Mouse (Mus musculus): Measurements from ENCODE around the gene Lrig1. TPM values are rescaled to one million over a fixed set of nuclear protein-coding genes. Genes with fewer than 3 reads are reported as not detected.
A peak's percentile ranks its signal among the peaks of the same experiment; 100 is the strongest.

Gene Lrig1
- polyA plus RNA-seq, 1 experiment = 62.1 TPM

GRCm38 (mm10) chr6:94701071-94701470, 1.1 kb upstream of the Lrig1 start:
- H3K27ac ChIP-seq (ENCODE audit: control insufficient read depth, insufficient read depth, low read length) = no peak overlapping the region
- H3K27me3 ChIP-seq (ENCODE audit: control insufficient read depth, insufficient read depth, low read length) = no peaks in the 10 kb centered on the region
- H3K4me1 ChIP-seq (replicated peaks; ENCODE audit: control insufficient read depth, insufficient read depth, low read length) = peaks cover 19% of the 10 kb centered on the region
- H3K4me3 ChIP-seq (ENCODE audit: control insufficient read depth, insufficient read depth, low read length) = 0 out of 2 replicates have a peak overlapping the region, but pooled peaks have one; percentile 18
- 2% methylated on average over 18 of the region's 18 CpGs for WGBS
- H3K36me3 ChIP-seq (ENCODE audit: control insufficient read depth, insufficient read depth, low read length) = no peaks in the 10 kb centered on the region
- no peak for DNase-seq
- no peak for TF ChIP-seq POLR2A (IDR thresholded peaks at IDR 0.05; ENCODE audit: control insufficient read depth, extremely low read depth, insufficient read depth, low read length, poor library complexity)
- no peak for TF ChIP-seq CTCF (IDR thresholded peaks at IDR 0.05; ENCODE audit: borderline replicate concordance, control insufficient read depth, extremely low read depth, insufficient read depth, low read length, poor library complexity)

GRCm38 (mm10) chr6:94700612-94701011, 654 bp upstream of the Lrig1 start:
- TF ChIP-seq POLR2A (IDR thresholded peaks at IDR 0.05; ENCODE audit: control insufficient read depth, extremely low read depth, insufficient read depth, low read length, poor library complexity) (no peak), CTCF (IDR thresholded peaks at IDR 0.05; ENCODE audit: borderline replicate concordance, control insufficient read depth, extremely low read depth, insufficient read depth, low read length, poor library complexity) (no peak)
- WGBS = 1% methylated on average over 8 of the region's 8 CpGs
- Histone ChIP-seq H3K27ac (ENCODE audit: control insufficient read depth, insufficient read depth, low read length) (no peak overlapping the region), H3K4me3 (ENCODE audit: control insufficient read depth, insufficient read depth, low read length) (0 out of 2 replicates have a peak overlapping the region, but pooled peaks have one; percentile 18), H3K36me3 (ENCODE audit: control insufficient read depth, insufficient read depth, low read length) (no peaks in the 10 kb centered on the region), H3K27me3 (ENCODE audit: control insufficient read depth, insufficient read depth, low read length) (no peaks in the 10 kb centered on the region), H3K4me1 (replicated peaks; ENCODE audit: control insufficient read depth, insufficient read depth, low read length) (peaks cover 19% of the 10 kb centered on the region)
- DNase-seq = peak; percentile 67

GRCm38 (mm10) chr6:94699173-94699987, 578 bp downstream of the Lrig1 start:
- 2% methylated on average over 95 of the region's 95 CpGs for WGBS
- H3K4me1 ChIP-seq (replicated peaks; ENCODE audit: control insufficient read depth, insufficient read depth, low read length) = peaks cover 23% of the 10 kb centered on the region
- H3K36me3 ChIP-seq (ENCODE audit: control insufficient read depth, insufficient read depth, low read length) = no peaks in the 10 kb centered on the region
- H3K27ac ChIP-seq (ENCODE audit: control insufficient read depth, insufficient read depth, low read length) = no peak overlapping the region
- no peak for TF ChIP-seq POLR2A (IDR thresholded peaks at IDR 0.05; ENCODE audit: control insufficient read depth, extremely low read depth, insufficient read depth, low read length, poor library complexity)
- no peak for TF ChIP-seq CTCF (IDR thresholded peaks at IDR 0.05; ENCODE audit: borderline replicate concordance, control insufficient read depth, extremely low read depth, insufficient read depth, low read length, poor library complexity)
- no peaks in the 10 kb centered on the region for H3K27me3 ChIP-seq (ENCODE audit: control insufficient read depth, insufficient read depth, low read length)
- peak overlapping the region; percentile 93 for H3K4me3 ChIP-seq (ENCODE audit: control insufficient read depth, insufficient read depth, low read length)
- peak; percentile 45 for DNase-seq

GRCm38 (mm10) chr6:94698509-94699172, 1.3 kb downstream of the Lrig1 start:
- 53% methylated on average over 11 of the region's 11 CpGs for WGBS
- no peak for DNase-seq
- H3K27me3 ChIP-seq (ENCODE audit: control insufficient read depth, insufficient read depth, low read length) = no peaks in the 10 kb centered on the region
- peaks cover 23% of the 10 kb centered on the region for H3K4me1 ChIP-seq (replicated peaks; ENCODE audit: control insufficient read depth, insufficient read depth, low read length)
- peak overlapping the region; percentile 93 for H3K4me3 ChIP-seq (ENCODE audit: control insufficient read depth, insufficient read depth, low read length)
- H3K27ac ChIP-seq (ENCODE audit: control insufficient read depth, insufficient read depth, low read length) = no peak overlapping the region
- no peaks in the 10 kb centered on the region for H3K36me3 ChIP-seq (ENCODE audit: control insufficient read depth, insufficient read depth, low read length)
- no peak for TF ChIP-seq POLR2A (IDR thresholded peaks at IDR 0.05; ENCODE audit: control insufficient read depth, extremely low read depth, insufficient read depth, low read length, poor library complexity)
- no peak for TF ChIP-seq CTCF (IDR thresholded peaks at IDR 0.05; ENCODE audit: borderline replicate concordance, control insufficient read depth, extremely low read depth, insufficient read depth, low read length, poor library complexity)

GRCm38 (mm10) chr6:94697423-94697822, 2.5 kb downstream of the Lrig1 start:
- DNase-seq = no peak
- WGBS = 57% methylated on average over 1 of the region's 1 CpGs
- H3K4me3 ChIP-seq (ENCODE audit: control insufficient read depth, insufficient read depth, low read length) = no peak overlapping the region
- no peaks in the 10 kb centered on the region for H3K36me3 ChIP-seq (ENCODE audit: control insufficient read depth, insufficient read depth, low read length)
- peaks cover 25% of the 10 kb centered on the region for H3K4me1 ChIP-seq (replicated peaks; ENCODE audit: control insufficient read depth, insufficient read depth, low read length)
- TF ChIP-seq CTCF (IDR thresholded peaks at IDR 0.05; ENCODE audit: borderline replicate concordance, control insufficient read depth, extremely low read depth, insufficient read depth, low read length, poor library complexity) (no peak), POLR2A (IDR thresholded peaks at IDR 0.05; ENCODE audit: control insufficient read depth, extremely low read depth, insufficient read depth, low read length, poor library complexity) (no peak)
- H3K27me3 ChIP-seq (ENCODE audit: control insufficient read depth, insufficient read depth, low read length) = no peaks in the 10 kb centered on the region
- no peak overlapping the region for H3K27ac ChIP-seq (ENCODE audit: control insufficient read depth, insufficient read depth, low read length)

- H3K4me1 ChIP-seq (replicated peaks; ENCODE audit: control insufficient read depth, insufficient read depth, low read length) = peaks cover 31% of the 10 kb centered on the region
- TF ChIP-seq POLR2A (IDR thresholded peaks at IDR 0.05; ENCODE audit: control insufficient read depth, extremely low read depth, insufficient read depth, low read length, poor library complexity) (no peak), CTCF (IDR thresholded peaks at IDR 0.05; ENCODE audit: borderline replicate concordance, control insufficient read depth, extremely low read depth, insufficient read depth, low read length, poor library complexity) (no peak)
- H3K27me3 ChIP-seq (ENCODE audit: control insufficient read depth, insufficient read depth, low read length) = no peaks in the 10 kb centered on the region
- H3K36me3 ChIP-seq (ENCODE audit: control insufficient read depth, insufficient read depth, low read length) = no peaks in the 10 kb centered on the region
- no peak overlapping the region; the same call in 1 of the 2 replicates for H3K27ac ChIP-seq (ENCODE audit: control insufficient read depth, insufficient read depth, low read length)
- H3K4me3 ChIP-seq (ENCODE audit: control insufficient read depth, insufficient read depth, low read length) = no peak overlapping the region
- no peak for DNase-seq
- WGBS = 83% methylated on average over 10 of the region's 10 CpGs
These were observed 3.5 kb downstream of the Lrig1 start for GRCm38 (mm10) chr6:94696182-94697080.

Data from thymus, adult 2 months (tissue).